Mouse (Mus musculus) cerebellum, adult 11-12 months (tissue): Measurements from ENCODE around the gene Gm20388.
"Not testable (repeated sequence)": the region's sequence is repeated elsewhere in the genome, so short reads cannot be mapped to it uniquely, and the experiment has no call there.

Source experiments
- DNase-seq: peaks from one replicate; pipeline ENCODE4 v3.0.0; 2022

Gm20388 gene

GRCm38 (mm10) chr8:123231742-123232141, 3321.1 kb downstream of the Gm20388 start:
- DNase-seq = no peak

DNA sequence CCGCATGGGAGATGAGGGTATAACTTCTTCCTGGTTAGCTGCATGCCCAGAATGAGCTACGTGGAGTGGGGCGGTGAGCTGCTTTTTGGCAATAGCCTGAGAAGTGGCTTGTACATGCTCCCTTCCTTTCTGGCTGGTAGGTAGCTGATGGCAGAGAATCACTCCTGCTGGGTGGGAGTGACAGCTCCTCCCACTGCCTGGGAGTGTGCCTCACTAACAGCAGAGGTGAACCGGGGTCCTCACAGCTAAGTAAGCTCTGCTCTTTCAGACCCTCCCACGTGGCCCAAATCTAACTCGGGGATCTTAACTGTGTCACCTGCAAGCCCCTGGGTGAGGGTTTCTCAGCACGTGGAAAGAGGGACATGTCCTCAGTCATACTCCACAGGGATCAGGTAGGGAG, 3321.9 kb downstream of the Gm20388 start:
- DNase-seq = no peak

DNA sequence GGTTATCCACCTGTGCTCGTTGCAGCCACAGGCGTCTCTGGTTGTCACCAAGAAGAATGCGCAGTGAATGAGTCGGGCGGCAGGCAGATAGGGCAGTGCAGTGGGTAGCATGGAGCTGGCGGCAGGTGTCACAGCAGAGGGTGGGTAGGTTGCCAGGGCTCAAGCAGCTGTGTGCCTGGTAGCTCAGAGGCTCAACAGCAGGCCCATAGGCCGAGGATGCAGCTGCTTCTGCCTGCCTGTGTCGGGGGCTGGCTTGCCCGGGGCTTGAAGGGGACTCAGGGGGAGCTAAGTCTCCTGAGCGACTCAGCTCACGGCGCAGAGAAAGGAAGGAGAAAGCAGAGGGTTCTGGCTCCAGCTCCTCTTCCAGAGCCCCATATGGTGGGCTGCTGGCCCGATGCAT, 3322.7 kb downstream of the Gm20388 start:
- no peak for DNase-seq

DNA sequence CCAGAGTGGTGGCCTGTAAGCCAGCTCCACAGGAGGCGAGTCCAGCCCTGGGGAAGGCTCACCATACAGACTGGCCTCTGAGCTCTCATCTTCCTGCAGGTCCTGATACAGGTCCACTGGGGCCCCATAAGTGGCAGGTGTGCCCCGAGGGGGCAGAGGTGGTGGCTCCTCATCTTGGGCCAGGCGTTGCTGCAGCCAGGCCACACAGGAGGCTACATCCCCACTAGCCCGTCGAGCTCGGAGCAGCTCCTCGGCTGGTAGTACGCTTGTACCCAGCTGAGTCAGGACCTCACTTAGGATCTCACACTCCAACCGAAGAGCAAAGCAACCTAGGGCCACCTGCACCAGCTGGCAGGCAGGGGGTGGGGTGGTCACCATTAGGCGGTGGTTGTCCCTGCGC, 3323.1 kb downstream of the Gm20388 start:
- no peak for DNase-seq

- peak; percentile 68 for DNase-seq
Observed at GRCm38 (mm10) chr8:123234918-123235519, 3324.4 kb downstream of the Gm20388 start.

GRCm38 (mm10) chr8:123235520-123236497, 3325.2 kb downstream of the Gm20388 start, which contains the start of gene Spata2l:
Gene Spata2l, minus strand, starts transcription at chr8:123236233.
- DNase-seq = peak; percentile 86

DNA sequence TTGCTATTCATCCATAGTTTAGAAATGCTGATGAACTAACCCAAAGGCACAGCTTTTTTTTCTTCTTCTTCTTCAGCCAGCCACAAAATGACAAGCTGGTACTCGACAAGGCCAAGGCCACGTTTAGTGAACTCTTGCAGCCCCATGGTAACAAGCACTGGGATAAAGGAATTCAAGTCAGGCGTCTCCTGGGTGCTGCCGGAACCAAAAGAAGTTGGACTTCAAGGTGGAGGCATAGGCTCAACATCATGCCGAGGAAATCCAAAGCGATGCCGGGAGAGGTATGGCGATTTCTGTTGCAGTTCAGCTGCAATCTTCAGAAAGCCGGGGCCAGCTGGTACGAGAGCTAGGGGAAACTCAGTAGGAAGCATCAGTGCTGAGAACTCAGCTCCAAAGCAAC, 3328.8 kb downstream of the Gm20388 start:
- DNase-seq = no peak

DNA sequence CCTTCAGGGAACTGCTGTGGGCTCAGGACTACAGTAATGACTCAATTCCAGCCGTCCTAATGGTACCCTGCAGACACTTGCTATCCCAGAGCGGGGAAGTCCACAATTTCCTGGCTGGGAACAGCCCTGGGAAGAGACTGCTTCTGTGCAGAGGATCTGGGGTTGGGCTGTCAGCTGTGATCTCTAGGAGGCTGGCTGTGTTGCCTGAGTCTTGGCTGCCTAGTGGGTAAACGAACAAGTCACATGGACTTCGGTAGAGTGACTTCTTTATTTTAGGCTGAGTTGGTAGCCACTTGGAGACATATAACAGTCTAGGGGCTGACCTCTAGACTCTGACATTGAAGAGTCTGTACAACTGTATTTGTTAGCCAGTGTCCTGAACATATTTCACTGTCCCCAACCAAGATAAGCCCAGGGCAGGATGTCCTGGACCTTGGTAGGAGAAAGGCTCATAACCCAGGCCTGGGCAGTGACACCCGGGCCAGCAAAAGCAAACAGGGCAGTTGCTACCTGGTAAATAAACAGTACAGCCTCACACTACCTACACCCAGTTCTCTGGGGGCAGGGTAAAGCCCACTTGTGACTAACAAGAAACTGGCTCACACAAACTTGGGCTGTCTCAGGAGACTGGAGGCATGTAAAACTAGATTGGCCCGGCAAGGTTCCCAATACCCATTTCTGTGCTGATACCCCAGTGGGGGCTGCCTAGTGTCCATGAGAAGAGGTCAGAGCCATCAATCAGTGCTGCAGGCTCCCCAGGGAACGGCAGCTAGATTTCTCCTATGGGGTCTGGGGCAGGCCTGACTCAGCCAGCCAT, 3331.7 kb downstream of the Gm20388 start:
- DNase-seq = no peak

- no peak for DNase-seq
Observed at GRCm38 (mm10) chr8:123243053-123243452, 3332.4 kb downstream of the Gm20388 start.

DNA sequence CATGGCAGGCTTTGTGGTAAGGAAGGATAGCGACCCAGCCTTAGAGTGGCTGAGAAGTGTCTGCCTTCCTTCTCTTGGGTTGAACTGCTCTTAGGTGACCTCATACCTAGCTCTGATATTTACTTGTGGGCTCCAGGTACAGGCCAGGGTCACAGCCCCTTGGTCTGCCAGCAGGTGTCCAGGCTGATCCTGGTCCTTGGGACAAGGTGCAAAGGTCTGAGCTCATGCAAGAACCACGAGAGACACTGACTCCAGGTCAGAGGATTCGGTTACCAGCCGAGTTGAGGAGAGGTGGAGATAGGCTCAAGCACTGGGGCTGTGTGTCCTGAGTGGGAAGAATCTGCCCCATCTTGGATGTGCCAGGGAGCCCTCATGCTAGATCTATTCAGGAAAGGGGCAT, 3333.7 kb downstream of the Gm20388 start:
- DNase-seq = no peak

- no peak for DNase-seq
Observed at GRCm38 (mm10) chr8:123245543-123245942, 3334.9 kb downstream of the Gm20388 start.

DNA sequence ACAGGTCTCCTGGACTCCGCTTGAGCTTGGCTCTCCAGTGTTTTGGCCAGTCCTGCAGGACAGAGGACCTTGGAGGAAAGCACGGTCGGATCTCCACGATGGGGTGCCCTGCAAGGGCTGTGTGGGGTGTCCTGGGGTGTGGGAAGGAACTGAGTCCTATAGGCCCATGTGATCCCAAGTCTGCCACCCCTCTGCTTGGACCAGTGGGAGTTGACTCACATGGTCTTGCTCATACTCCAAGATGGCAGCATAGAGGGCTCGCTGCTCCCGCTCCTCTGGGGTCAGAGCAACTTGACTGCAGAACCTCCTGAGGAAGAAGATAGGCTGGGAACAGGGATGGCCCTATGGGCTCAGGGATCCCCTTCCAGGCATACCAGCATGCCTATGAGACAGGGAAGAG, 3337.1 kb downstream of the Gm20388 start:
- no peak for DNase-seq

GRCm38 (mm10) chr8:123248596-123248995, 3338.0 kb downstream of the Gm20388 start:
- no peak for DNase-seq

- DNase-seq = no peak
Observed at GRCm38 (mm10) chr8:123250940-123251339, 3340.3 kb downstream of the Gm20388 start.

DNA sequence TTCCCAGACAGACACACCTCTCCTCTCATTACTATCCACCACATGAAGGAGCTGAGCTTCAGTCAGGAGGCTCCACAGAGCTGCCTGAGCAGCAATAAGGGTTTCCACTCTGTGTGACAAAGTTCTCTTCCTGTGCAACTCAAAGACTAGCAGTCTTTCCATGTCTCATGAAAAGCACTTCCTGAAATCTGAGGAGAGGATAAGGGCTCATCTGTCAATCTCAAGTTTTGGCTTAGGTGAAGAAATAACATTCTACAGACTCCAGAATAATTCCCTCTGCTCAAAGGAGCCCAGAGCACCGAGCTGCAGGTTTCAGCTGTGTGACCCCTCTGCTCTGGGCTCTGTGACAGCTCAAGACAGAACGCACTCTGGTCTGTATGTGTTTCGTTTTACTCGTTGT, 3342.3 kb downstream of the Gm20388 start:
- no peak for DNase-seq

GRCm38 (mm10) chr8:123253451-123254098, 3342.9 kb downstream of the Gm20388 start:
- no peak for DNase-seq

DNA sequence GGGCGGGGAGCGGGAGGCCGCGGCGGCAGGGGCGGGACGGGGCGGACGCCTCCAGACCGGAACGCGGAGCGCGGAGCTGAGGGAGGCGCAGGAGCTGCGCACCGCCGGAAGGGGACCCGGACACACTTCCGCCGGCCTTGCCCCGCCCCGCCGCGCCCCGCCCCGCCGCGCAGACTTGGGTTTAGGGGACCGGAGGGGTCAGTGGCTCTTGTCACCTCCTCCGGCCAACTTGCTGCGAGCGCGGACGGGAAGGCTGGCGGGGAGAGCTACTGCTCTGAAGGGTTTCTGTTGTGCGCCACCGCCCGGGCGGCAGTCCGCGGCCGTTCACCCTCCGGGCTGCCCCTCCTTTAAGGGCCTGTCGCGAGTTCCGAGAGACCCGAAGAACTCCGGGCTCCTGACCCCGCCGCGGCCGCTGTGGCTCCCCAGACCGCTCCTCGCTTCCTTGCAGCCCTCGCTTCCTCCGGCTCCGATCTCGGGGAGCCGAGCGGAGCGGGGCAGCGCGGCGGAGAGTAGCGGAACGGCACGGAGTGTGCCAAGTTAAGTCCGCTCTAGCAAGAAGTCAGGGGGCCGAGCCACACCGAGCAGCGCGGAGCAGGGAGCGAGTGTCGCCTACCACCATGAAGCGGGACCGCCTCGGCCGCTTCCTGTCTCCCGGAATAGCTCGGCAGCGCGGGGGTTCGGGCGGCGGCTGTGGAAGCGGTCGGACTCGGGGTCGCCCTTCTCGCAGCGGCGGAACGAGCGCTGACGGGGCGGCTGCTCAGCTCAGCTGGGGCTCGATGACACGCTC, 3343.7 kb downstream of the Gm20388 start, which contains the start of the genes Zfp276 and Vps9d1:
Gene Zfp276, plus strand, starts transcription at position 97 of the 787 bp plus-strand sequence.
Gene Vps9d1, minus strand, starts transcription at position 250 of the 787 bp plus-strand sequence.
- DNase-seq = peak; percentile 78

GRCm38 (mm10) chr8:123255170-123255569, 3344.5 kb downstream of the Gm20388 start:
- DNase-seq = no peak

DNA sequence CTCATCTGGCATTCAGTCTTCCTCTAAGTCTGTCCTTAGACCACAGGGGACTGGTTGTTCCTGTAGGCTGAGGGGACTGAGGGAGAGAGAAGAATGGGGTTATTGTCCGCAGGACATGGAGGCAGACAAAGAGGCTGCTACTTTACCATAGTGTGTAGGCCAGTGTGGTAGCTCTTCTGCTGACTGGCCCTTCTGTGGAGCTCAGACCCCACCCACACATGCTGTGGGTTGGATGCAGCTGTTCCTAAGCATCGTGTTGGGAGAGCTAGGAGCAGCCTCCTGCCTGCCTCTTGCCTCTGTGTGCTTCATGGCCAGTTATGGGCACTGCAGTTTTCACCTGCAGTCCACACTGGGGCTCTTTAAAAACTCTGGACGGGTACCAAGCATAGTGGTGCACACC, 3346.5 kb downstream of the Gm20388 start:
- DNase-seq = no peak

DNA sequence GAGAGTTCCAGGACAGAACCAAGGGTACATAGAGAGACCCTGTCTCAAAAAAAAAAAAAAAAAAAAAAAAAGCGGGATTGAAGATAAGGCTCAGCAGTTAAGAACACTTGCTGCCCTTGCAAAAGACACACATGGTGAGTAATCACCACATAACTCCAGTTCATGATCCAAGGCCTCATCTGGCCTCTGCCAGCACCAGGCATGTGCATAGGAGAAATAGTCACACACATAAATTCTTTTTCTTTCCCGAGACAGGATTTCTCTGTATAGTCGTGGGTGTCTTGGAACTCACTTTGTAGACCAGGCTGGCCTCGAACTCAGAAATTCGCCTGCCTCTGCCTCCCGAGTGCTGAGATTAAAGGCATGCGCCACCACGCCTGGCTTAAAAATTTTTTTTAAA, 3347.0 kb downstream of the Gm20388 start:
- DNase-seq = not testable (repeated sequence)

- DNase-seq = no peak
Observed at GRCm38 (mm10) chr8:123267926-123268656, 3357.4 kb downstream of the Gm20388 start.
